Mouse (Mus musculus) lung, postnatal 36 days (tissue): ENCODE measurements around the gene Tcte1.

Experiments
- DNase-seq: peaks from one replicate; pipeline ENCODE4 v3.0.0; 2022; ENCODE audit warnings: mixed read lengths

Gene Tcte1

DNA sequence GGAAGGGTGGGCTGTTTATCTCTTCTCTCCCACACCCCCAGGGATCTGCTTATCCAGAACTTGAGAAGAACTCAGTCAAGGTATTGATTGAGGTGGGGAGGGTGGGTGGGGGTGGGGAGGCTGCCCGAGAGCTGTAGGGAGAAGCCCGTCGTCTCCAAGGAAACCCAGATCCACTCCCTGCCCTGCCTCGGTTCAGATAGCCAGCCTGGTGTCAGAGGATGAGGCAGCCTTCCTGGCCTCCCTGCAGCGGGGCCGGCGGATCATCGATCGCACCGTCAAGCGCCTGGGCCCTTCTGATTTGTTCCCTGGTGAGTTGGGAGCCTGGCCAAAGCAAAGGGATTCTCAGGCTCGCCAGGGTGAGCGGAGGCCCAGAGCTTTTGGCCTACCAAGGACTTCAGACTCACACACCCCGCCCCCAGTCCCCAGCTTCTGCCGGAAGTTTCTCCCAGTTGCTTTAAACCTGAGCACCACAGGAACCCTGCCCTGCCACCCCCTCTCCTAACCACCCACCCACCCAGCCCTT, 8.0 kb upstream of the Tcte1 start:
- no peak for DNase-seq

DNA sequence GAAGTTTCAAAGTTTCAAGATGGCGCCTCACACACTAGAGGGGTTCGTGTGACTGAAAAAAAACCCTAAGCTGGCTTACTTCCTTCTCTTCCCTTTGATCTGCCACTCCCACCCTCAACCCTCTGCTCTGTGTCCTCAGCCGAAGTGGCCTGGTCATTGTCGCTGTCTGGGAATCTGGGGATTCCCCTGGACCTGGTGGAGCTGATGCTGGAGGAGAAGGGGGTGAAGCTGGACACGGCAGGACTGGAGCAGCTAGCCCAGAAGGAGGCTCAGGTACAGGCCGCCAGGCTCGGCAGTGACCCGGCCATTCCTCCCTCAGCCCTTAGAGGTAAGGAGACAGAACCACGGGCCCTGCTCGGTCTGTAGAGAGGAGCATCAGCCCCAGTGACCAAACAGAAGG, 7.4 kb upstream of the Tcte1 start:
- DNase-seq: no peak

GRCm38 (mm10) chr17:45516488-45516887, 6.7 kb upstream of the Tcte1 start:
- DNase-seq: peak; percentile 84

GRCm38 (mm10) chr17:45517135-45517534, 6.1 kb upstream of the Tcte1 start:
- no peak for DNase-seq

DNA sequence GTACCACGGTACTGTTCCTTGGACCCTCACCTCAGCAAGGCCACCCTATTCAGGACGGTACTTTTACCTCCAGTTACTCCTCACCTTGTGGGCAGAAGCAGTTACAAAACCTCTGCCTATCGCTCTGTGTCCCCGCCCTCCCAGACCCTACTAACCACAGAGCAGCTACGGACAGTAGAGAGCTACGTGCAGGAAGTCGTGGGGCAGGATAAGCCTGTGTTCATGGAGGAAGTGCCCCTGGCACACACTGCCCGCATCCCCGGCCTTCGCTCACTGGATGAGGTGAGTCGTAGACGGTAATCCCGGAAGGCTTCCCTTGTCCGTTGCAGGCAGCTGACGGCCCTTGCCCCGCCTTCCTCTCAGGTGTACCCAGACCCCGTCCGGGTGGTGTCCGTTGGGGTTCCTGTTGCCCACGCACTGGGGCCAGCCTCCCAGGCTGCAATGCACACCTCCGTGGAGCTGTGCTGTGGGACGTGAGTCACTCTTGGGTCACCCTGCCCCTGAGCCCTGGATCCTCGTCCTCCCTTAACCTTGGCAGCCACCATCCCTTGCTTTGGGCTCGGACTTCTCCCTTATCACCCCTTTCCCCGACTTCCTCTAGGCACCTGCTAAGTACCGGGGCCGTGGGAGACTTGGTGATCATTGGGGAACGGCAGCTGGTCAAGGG, 5.6 kb upstream of the Tcte1 start:
- no peak for DNase-seq

DNA sequence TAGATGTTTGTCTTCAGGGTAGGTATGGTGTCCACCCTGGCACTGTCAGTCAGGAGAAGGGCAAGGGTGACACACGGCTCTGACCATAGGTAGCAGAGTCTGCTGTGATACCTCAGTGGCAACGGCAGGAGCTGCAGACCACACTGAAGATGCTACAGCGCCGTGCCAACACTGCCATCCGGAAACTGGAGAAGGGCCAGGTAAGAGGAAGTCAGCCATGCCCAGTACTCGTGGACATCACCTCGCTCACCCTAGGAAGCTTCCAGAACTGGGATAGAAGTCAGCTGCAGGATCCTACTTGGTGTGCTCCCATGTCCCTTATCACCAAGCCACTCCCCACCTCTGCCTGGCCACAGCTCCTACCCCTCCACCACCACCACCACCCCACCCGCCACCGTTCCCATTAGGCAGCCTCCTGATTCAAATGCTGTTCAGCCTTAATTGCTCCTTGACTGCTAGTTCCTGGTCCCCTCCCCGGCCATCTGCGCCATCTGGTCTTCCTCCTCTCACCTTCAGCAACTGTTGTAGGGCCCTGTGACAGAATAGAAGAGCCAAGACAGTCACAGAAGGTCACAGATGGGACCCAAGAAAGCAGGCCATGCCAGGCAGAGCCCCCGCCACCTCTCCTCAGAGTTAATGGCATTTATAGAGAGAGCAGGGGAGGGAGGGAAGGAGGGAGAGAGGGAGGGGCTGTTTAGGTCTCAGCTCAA, 4.3 kb upstream of the Tcte1 start:
- DNase-seq: no peak

DNA sequence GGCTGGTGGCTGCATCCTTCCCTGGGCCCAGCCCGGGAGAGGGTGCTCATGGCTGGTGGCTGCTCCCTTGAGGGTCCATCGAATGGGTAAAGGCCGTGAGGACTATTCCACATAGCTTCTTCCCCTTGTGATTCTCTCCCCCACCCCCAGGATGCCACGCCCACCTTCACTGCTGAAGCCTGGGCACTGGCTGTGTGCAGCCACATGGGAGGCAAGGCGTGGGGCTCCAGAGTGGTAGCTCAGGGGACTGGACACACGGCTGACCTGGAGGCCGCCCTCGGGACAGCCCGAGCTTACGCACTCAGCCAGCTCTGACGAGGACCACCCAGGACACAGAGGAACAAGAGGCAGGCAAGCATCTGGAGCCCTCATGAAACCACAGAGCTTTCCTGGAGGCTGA, 3.1 kb upstream of the Tcte1 start:
- no peak for DNase-seq

DNA sequence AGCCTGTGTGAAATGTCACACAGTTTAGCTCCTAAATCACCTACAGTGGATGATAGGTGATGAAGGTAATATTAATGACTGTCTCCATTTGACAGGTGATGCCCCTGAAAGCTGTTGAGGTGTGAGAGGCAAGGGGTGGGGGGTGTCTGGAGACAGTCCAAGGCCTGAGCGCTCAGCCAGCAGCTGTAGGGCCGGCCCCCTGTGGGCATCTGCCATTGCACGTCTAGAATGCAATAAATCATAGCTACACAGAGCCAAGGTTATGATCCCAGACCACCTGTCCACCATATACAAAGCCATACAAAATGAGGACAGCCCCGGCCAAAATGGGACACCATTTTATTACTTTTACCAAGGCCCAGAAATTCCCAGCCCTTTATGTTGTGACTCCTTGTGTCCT, 1.7 kb downstream of the Tcte1 start:
- DNase-seq: no peak

GRCm38 (mm10) chr17:45526571-45526970, 3.3 kb downstream of the Tcte1 start:
- no peak for DNase-seq

GRCm38 (mm10) chr17:45530346-45530782, 7.1 kb downstream of the Tcte1 start:
- DNase-seq: no peak

DNA sequence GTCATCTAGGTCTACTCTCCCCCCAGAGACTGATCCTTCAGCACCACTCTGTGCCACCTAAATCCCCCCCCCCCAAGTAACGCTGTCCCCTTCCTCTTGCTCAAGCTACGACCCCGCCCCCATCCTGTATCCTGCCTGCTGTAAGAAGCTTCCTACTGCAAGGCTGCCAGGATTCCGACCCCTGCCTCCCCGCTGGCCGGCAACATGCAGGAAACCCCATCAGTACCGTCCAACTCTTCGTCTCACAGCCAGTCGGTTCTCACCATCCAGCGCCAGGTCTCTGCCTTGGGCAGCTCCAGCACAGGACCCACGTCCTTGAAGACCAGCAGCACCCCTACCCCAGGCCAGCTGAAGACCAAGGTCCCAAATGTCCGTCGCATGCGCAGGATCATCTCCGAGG, 9.7 kb downstream of the Tcte1 start:
- DNase-seq: no peak

GRCm38 (mm10) chr17:45536264-45536663, 13.0 kb downstream of the Tcte1 start:
- DNase-seq: no peak

GRCm38 (mm10) chr17:45538394-45538793, 15.2 kb downstream of the Tcte1 start:
- no peak for DNase-seq

DNA sequence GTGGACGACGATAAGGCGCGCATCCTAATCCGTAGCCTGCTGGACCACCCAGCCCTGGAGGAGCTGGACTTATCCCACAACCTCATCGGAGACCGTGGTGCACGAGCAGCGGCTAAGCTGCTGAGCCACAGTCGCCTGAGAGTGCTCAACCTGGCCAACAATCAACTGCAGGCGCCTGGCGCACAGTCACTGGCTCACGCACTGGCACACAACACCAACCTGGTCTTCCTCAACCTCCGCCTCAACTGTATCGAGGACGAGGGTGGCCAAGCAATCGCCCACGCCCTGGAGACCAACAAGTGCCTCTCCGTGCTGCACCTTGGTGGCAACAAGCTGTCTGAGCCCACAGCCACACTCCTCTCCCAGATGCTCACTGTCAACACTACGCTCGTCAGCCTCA, 16.4 kb downstream of the Tcte1 start:
- no peak for DNase-seq

DNA sequence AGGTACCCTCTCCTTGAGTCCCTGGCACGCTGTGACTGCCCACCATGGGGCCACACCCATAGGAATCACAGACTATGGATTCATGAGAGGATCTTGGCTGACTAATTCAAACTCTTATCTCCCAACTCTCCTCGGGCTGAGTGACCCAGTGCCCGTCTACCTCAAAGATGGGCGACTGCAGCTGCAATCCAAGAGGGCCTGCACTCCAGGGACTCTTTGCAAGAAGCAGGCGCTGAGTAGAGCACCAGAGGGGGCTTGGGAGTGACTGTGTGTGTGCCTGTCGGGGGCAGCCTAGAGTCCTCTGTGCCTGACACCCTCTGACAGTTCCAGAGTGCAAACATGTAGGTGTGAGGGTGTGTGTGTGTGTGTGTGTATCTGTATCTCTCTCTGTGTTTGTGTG, 18.9 kb downstream of the Tcte1 start:
- no peak for DNase-seq

GRCm38 (mm10) chr17:45542705-45543104, 19.5 kb downstream of the Tcte1 start:
- no peak for DNase-seq

DNA sequence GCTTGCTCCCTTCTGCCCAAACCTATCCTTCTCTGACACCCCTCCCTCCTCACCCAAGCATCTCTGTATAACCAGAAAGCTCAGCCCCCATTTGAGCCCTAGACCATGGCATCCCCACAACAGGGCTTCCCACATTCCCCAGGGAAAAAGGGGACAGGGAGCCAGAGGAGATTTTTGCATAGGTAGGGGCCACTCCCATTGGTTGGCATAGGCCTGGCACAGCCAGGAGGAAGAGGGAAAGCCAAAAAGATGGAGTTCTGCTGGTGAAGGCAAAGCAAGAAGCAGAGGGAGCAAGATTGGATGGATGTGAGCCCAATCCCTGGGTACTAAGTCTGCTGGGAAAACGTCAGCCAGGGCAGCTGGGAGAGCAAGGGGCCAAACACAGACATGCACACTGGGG, 19.9 kb downstream of the Tcte1 start:
- no peak for DNase-seq

DNA sequence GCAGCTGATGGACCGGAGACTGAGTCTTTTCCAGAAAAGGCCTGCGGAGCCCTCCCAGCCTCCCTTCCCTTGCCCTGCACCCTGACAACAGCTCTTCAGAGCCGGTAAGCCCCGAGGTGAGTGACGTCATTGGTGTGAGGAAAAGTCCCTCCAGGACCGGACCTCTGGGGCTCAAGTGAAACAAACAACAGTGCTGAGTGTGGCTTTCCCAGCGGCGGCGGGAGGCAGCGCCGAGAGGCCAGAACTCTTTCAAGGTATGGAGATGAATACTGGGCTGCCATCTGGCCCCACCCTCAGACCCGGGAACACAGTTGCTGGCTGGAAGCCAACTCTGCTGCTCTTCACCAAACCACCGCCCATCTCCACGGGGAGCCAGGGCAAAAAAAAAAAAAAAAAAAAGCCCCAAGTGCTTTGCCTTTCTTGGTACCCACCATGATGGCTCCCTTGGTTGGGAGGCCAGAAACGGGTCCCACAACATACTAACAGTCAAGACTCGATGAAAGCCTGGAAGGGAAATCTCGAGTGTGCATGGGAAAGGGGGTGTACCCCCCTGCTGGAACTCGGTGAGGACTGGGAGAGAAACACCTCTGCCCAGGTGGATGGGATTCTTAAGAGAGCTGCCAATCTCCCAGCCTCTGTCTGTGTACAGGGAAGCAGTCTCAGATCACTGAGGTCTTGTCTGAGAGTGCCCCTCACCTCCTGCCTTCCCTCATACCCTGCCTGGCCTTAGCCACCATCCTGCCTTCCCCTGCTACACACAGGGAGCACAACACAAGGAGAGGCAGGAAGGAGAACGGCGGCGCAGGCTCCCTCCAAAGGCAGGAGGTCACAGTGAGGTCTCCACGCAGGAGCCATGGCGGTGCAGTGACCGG, 21.0 kb downstream of the Tcte1 start:
- DNase-seq: no peak

GRCm38 (mm10) chr17:45544873-45545277, 21.6 kb downstream of the Tcte1 start:
- DNase-seq: no peak

DNA sequence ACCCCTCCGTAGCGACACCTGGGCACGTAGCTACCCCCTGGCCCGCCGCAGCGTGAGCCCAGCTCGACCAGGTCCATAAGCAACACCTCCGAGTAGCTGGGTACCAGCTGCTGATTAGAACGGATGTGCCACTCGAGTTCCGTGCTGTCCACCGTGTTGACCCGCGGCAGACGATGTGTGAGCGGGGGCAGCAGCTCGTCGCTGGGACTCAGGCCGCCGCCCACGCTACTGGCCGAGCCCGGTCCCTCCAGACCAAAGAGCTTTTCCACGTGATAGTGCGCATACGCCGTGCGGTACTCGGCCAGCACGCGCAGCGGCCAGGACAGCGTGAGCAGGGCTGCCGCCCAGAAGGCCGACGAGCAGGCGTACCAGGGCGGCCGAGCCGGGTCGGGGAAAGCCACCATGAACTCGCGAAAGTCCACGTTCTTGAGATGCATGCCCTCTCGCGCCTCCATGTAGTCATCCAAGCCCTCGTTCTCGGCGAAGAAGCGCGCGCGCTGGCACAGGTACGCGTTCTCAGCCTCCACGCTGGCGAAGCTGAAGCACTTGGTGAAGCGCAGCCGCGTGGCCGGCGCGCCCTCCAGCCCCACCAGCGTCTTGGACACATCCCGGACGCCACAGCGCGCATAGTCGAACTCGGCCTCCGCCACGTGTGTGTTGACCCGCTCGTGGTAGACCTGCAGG, 22.2 kb downstream of the Tcte1 start:
- no peak for DNase-seq

DNA sequence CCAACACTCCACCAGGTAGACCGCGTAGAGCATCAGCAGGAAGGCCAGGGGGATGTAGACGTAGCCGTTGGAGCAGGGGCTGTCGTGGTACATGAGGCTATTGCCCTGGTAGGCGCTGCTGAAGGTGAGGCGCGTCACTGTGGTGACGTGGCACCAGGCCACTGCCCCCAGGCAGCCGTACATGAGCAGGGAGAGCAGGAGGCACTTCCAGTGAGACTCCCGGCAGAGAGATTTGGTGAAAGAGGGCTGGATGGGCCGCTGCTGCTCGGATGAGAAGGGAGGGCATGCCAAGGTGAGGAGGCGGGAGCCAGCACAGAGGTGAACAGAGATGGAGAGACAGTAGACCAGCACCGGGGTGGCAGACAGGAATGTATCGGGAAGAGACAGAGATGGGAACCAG, 23.7 kb downstream of the Tcte1 start:
- DNase-seq: no peak

GRCm38 (mm10) chr17:45547461-45548190, 24.4 kb downstream of the Tcte1 start:
- DNase-seq: no peak
